Mouse (Mus musculus): ENCODE measurements around the gene Pof1b. TPM values are rescaled to one million over a fixed set of nuclear protein-coding genes. Genes with fewer than 3 reads are reported as not detected.

The Pof1b gene
- not detected in 2 replicates for polyA plus RNA-seq (2012; rRNA removed)

- DNase-seq = no peak
- Histone ChIP-seq H3K27me3 (ENCODE audit: control insufficient read depth, insufficient read depth, low read length) (no peaks in the 10 kb centered on the region), H3K27ac (ENCODE audit: insufficient read depth, low read length) (no peak within 1 kb of the TSS), H3K4me1 (ENCODE audit: control insufficient read depth, insufficient read depth, low read length) (no peaks in the 10 kb centered on the region), H3K4me3 (replicated peaks; ENCODE audit: insufficient read depth, low read depth, low read length) (no peak within 1 kb of the TSS)
- WGBS = 69% methylated on average over 5 of the region's 5 CpGs
- TF ChIP-seq POLR2A (IDR thresholded peaks at IDR 0.05; ENCODE audit: borderline replicate concordance, insufficient read depth, low read length) (no peak), CTCF (IDR thresholded peaks at IDR 0.05; ENCODE audit: borderline replicate concordance, insufficient read depth, low read depth, low read length) (no peak)
Observed at GRCm38 (mm10) chrX:112698508-112698907, at the start of gene Pof1b. Gene Pof1b (minus strand): TSS chrX:112698651.

- Histone ChIP-seq H3K4me1 (ENCODE audit: control insufficient read depth, insufficient read depth, low read length) (no peaks in the 10 kb centered on the region), H3K27ac (ENCODE audit: insufficient read depth, low read length) (no peak overlapping the region), H3K27me3 (ENCODE audit: control insufficient read depth, insufficient read depth, low read length) (no peaks in the 10 kb centered on the region), H3K4me3 (replicated peaks; ENCODE audit: insufficient read depth, low read depth, low read length) (no peak overlapping the region)
- DNase-seq = no peak
- TF ChIP-seq POLR2A (IDR thresholded peaks at IDR 0.05; ENCODE audit: borderline replicate concordance, insufficient read depth, low read length) (no peak), CTCF (IDR thresholded peaks at IDR 0.05; ENCODE audit: borderline replicate concordance, insufficient read depth, low read depth, low read length) (no peak)
Observed at GRCm38 (mm10) chrX:112716587-112716986, 18.1 kb upstream of the Pof1b start.

GRCm38 (mm10) chrX:112694392-112694791, 4.1 kb downstream of the Pof1b start:
- DNase-seq = no peak
- Histone ChIP-seq H3K27me3 (ENCODE audit: control insufficient read depth, insufficient read depth, low read length) (no peaks in the 10 kb centered on the region), H3K4me1 (ENCODE audit: control insufficient read depth, insufficient read depth, low read length) (no peaks in the 10 kb centered on the region), H3K4me3 (replicated peaks; ENCODE audit: insufficient read depth, low read depth, low read length) (no peak overlapping the region), H3K27ac (ENCODE audit: insufficient read depth, low read length) (no peak overlapping the region)
- WGBS = 56% methylated on average over 1 of the region's 1 CpGs
- TF ChIP-seq POLR2A (IDR thresholded peaks at IDR 0.05; ENCODE audit: borderline replicate concordance, insufficient read depth, low read length) = no peak
- no peak for TF ChIP-seq CTCF (IDR thresholded peaks at IDR 0.05; ENCODE audit: borderline replicate concordance, insufficient read depth, low read depth, low read length)

GRCm38 (mm10) chrX:112680605-112681004, 17.8 kb downstream of the Pof1b start:
- no peaks in the 10 kb centered on the region for H3K27me3 ChIP-seq (ENCODE audit: control insufficient read depth, insufficient read depth, low read length)
- H3K4me3 ChIP-seq (replicated peaks; ENCODE audit: insufficient read depth, low read depth, low read length) = no peak overlapping the region
- WGBS = 85% methylated on average over 5 of the region's 5 CpGs
- TF ChIP-seq POLR2A (IDR thresholded peaks at IDR 0.05; ENCODE audit: borderline replicate concordance, insufficient read depth, low read length) (no peak), CTCF (IDR thresholded peaks at IDR 0.05; ENCODE audit: borderline replicate concordance, insufficient read depth, low read depth, low read length) (no peak)
- H3K27ac ChIP-seq (ENCODE audit: insufficient read depth, low read length) = no peak overlapping the region
- DNase-seq = no peak
- no peaks in the 10 kb centered on the region for H3K4me1 ChIP-seq (ENCODE audit: control insufficient read depth, insufficient read depth, low read length)

GRCm38 (mm10) chrX:112675525-112675924, 22.9 kb downstream of the Pof1b start:
- Histone ChIP-seq H3K4me3 (replicated peaks; ENCODE audit: insufficient read depth, low read depth, low read length) (no peak overlapping the region), H3K27me3 (ENCODE audit: control insufficient read depth, insufficient read depth, low read length) (no peaks in the 10 kb centered on the region), H3K27ac (ENCODE audit: insufficient read depth, low read length) (no peak overlapping the region), H3K4me1 (ENCODE audit: control insufficient read depth, insufficient read depth, low read length) (no peaks in the 10 kb centered on the region)
- no peak for DNase-seq
- TF ChIP-seq POLR2A (IDR thresholded peaks at IDR 0.05; ENCODE audit: borderline replicate concordance, insufficient read depth, low read length) = no peak
- TF ChIP-seq CTCF (IDR thresholded peaks at IDR 0.05; ENCODE audit: borderline replicate concordance, insufficient read depth, low read depth, low read length) = no peak
- 71% methylated on average over 1 of the region's 1 CpGs for WGBS

DNA sequence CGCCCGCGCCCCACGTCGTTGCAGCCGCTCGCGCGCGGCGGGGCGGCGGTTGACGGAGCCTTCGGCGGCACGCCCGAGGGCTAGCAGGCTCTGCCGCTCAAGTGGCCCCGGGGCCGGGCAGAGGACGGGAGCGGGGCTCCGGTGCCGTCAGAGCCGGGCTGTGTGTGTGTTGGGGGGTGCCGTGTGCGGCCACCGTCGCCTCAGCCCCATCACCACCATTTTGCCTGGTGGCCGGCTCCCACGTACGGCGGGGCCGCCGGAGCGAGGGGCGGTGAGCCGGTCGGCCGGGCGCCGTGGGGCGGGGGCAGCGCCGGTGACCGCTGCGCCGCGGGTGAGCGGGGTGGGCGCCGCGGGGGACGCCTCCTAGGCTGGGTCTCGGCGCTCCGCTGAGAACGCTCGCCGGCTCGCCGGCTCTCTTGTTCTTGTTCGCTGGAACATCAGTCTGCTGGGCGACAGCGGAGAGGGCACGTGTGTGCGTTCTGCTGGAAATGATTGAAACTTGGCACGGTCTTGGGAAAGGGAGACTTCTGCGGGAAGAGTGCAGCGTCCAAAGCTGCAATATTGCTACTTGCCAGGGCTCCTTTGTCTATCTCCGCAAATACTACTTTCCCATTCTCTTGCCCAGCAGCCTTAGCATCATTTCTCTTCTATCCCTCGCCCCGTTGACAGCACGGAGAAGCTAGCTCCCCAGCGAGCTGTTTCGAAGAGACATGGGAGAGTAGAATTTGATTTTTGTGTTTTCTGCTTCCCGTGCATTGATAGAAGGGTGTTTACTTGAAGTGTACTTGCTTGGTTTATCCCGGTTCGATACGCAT, 96.9 kb downstream of the Pof1b start:
- H3K4me1 ChIP-seq (ENCODE audit: control insufficient read depth, insufficient read depth, low read length) = no peaks in the 10 kb centered on the region
- WGBS = 5% methylated on average over 47 of the region's 81 CpGs
- TF ChIP-seq CTCF (IDR thresholded peaks at IDR 0.05; ENCODE audit: borderline replicate concordance, insufficient read depth, low read depth, low read length) = no peak
- TF ChIP-seq POLR2A (IDR thresholded peaks at IDR 0.05; ENCODE audit: borderline replicate concordance, insufficient read depth, low read length) = no peak
- H3K4me3 ChIP-seq (replicated peaks; ENCODE audit: insufficient read depth, low read depth, low read length) = peak overlapping the region; percentile 95
- no peak overlapping the region for H3K27ac ChIP-seq (ENCODE audit: insufficient read depth, low read length)
- peak; percentile 41 to 57 for DNase-seq
- H3K27me3 ChIP-seq (ENCODE audit: control insufficient read depth, insufficient read depth, low read length) = no peaks in the 10 kb centered on the region

GRCm38 (mm10) chrX:112600511-112601305, 97.7 kb downstream of the Pof1b start, which contains the start of gene Zfp711:
Gene Zfp711 (plus strand): TSS chrX:112600526.
- Histone ChIP-seq H3K27me3 (ENCODE audit: control insufficient read depth, insufficient read depth, low read length) (no peaks in the 10 kb centered on the region), H3K27ac (ENCODE audit: insufficient read depth, low read length) (no peak within 1 kb of the TSS), H3K4me1 (ENCODE audit: control insufficient read depth, insufficient read depth, low read length) (no peaks in the 10 kb centered on the region), H3K4me3 (replicated peaks; ENCODE audit: insufficient read depth, low read depth, low read length) (peak within 1 kb of the TSS; percentile 95)
- WGBS = 7% methylated on average over 75 of the region's 79 CpGs
- DNase-seq = peak; percentile 77 to 79
- TF ChIP-seq CTCF (IDR thresholded peaks at IDR 0.05; ENCODE audit: borderline replicate concordance, insufficient read depth, low read depth, low read length) (no peak), POLR2A (IDR thresholded peaks at IDR 0.05; ENCODE audit: borderline replicate concordance, insufficient read depth, low read length) (peak; percentile 48; the same call in 1 of the 2 replicates)

Other genes starting within 250 kb of the Pof1b start
- gene 2010106E10Rik, start 203.4 kb downstream of the Pof1b start, polyA plus RNA-seq (2012; rRNA removed) = not detected in 2 replicates
- 7.0 and 7.3 TPM in 2 replicates for gene Zfp711, start 98.1 kb downstream of the Pof1b start, polyA plus RNA-seq (2012; rRNA removed)

All from cerebellum, adult 2 months (tissue).